Mouse (Mus musculus): Measurements from ENCODE around the gene Tmem108. TPM values are rescaled to one million over a fixed set of nuclear protein-coding genes. Genes with fewer than 3 reads are reported as not detected.

The Tmem108 gene
- polyA plus RNA-seq, 1 experiment from 2014 or later, result 101 TPM

DNA sequence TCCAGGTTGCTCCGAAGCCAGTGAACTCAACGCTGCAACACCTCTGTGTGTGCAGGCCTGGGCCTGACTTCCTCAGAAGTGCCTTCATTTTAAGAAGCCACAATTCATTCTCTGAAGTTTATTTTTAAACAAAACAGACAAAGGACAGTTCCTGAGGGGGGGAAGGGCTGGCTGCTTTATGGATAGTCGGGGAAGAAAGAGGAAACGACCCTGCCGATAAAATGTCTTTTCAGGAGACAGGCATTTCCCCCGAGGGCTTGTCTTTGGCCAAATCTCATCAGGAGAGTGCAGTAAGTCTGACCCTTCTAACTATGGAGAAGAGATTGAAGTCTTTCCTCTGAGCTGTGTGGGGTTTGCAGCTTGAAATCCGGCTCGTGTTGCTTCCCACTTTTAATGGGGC, 276.0 kb downstream of the Tmem108 start:
- Histone ChIP-seq H3K27me3 (ENCODE audit: insufficient read depth, poor library complexity, severe bottlenecking) (no peaks in the 10 kb centered on the region), H3K36me3 (peaks cover 29% of the 10 kb centered on the region), H3K27ac (peak overlapping the region; percentile 8), H3K4me3 (no peak overlapping the region), H3K4me1 (peaks cover 64% of the 10 kb centered on the region), H3K9me3 (no peaks in the 10 kb centered on the region)
- no peak for DNase-seq (ENCODE audit: low spot score)
- 23% methylated on average over 8 of the region's 8 CpGs for WGBS

DNA sequence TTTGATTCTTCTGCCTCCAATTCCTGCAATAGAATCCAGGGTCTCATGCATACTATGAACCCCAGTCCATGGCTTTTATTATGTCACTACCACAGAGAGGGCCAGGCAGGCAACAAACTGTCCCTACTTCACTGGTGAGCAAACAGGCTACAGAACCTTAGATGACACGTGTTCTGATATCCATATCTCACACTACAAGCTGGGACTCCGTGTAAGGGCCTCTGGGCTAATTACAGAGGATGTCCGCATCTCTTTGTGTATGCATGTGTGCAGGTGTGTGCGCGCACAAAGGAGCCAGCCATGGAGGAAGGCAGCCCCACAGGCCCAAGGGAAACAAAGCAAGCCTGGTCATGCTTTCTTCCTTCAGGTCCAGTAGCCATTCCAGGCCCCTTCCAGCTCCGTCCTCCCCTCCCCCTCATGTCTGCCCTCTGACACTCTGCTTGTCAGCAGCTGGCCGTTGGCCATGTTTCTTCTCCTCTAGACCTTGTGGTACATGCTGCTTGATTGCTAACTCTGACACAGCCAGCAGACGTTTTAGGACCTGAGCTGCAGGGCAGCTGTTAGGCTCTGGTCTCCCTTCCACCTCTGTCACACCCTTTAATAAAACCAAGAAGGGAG, 280.9 kb downstream of the Tmem108 start:
- peak; percentile 87 for DNase-seq (ENCODE audit: low spot score)
- Histone ChIP-seq H3K27ac (peak overlapping the region; percentile 81), H3K9me3 (no peaks in the 10 kb centered on the region)

DNA sequence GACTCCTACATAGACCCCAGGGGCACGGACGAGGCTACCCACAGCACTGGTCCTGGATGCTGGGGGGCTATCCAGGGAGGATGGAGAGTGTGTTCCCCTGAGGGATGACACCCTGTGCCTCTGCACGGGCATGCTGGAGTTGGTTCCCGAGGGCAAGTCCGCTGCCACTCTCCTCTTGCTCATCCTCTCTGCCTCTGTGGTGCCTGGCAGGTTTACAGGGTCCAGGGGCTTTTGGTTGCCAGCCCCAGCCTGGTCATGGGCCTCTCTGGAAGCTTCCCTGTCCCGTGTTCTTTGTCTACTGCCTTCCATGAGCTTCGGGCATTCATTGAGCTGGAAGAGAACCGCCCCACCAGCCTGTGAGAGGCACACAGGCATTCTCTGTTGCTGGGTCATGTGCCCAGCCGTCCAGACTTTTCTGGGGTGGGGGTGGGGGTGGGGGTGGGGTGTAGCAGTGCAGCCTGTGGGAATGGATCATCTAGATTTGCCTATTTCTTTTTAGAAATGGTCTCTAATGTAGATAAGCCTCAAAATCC, 281.5 kb downstream of the Tmem108 start, which contains the start of gene Bfsp2:
Bfsp2 (minus strand) TSS at position 377 of the 533 bp plus-strand sequence.
- WGBS, result 73% methylated on average over 9 of the region's 9 CpGs
- H3K27ac ChIP-seq, result peak within 1 kb of the TSS; percentile 81
- no peak for DNase-seq (ENCODE audit: low spot score)
- H3K9me3 ChIP-seq, result no peaks in the 10 kb centered on the region
- H3K4me3 ChIP-seq, result no peak within 1 kb of the TSS
- H3K27me3 ChIP-seq (ENCODE audit: insufficient read depth, poor library complexity, severe bottlenecking), result no peaks in the 10 kb centered on the region
- peaks cover 9% of the 10 kb centered on the region; the same call in 1 of the 2 replicates for H3K36me3 ChIP-seq
- peaks cover 36% of the 10 kb centered on the region for H3K4me1 ChIP-seq

More for the DNA sequence above, 280.9 kb downstream of the Tmem108 start:
- Histone ChIP-seq H3K27me3 (ENCODE audit: insufficient read depth, poor library complexity, severe bottlenecking) (no peaks in the 10 kb centered on the region), H3K4me1 (peaks cover 38% of the 10 kb centered on the region), H3K36me3 (peaks cover 9% of the 10 kb centered on the region; the same call in 1 of the 2 replicates), H3K4me3 (no peak overlapping the region)
- 28% methylated on average over 8 of the region's 8 CpGs for WGBS

DNA sequence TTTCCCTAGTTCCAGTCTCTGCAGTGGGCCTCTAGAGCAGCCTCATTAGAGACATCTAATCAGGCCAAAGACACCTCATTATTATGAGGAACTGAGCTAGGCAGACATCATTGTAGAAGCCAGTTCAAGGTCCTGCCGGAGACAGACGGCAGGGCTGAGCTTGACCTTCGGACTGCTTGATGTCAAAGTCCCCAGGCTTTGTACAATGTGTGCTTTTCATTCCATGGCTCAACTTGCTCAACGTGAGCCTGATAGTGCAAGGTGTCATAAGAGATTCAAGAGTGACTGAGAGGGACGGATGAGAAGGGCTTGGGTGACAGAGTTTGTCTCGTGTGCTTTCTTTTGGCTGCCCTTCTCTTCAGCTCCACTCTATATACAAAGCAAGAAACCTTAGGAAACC, 286.2 kb downstream of the Tmem108 start:
- H3K27ac ChIP-seq, result no peak overlapping the region

DNA sequence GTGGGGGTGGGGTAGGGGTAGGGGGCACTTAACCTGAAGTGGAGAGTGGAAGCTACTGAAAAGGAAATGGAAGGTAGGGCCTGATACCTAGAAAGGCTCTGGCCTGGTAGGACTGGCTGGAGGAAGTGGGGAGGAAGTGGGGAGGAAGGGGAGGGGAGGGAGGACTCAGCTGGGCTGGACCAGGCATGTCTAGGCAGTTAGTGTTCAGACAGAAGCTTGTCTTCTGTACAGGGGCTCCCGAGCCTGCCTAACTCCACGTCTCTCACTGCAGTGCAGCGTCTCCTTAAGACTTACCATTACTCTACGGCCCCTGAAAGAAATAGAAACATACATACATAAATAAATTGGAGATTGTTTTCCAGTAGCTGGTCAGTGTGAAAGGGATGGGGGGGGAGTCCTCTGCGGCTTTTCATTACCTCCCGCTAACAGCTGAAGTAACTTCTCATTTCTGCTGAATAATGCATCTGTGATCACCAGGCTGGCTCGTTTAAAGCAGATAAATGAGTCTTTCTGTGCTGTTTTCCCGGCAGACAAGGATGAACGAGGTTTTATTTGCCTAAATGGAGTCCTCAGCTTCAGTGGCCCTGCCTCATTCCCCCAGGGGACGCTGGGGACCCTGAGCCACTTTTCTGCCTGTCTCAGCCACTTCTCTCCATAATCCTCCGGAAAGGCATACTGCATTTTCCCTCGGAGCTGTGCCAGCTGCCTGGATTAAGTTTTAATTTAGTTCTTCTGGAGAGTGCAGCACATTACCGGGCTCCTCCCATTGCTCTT, 287.5 kb downstream of the Tmem108 start:
- H3K4me3 ChIP-seq, result no peak overlapping the region
- no peaks in the 10 kb centered on the region for H3K36me3 ChIP-seq
- DNase-seq (ENCODE audit: low spot score), result no peak
- H3K9me3 ChIP-seq, result no peaks in the 10 kb centered on the region
- no peak overlapping the region; the same call in 1 of the 2 replicates for H3K27ac ChIP-seq
- 53% methylated on average over 13 of the region's 13 CpGs for WGBS
- peaks cover 50% of the 10 kb centered on the region for H3K4me1 ChIP-seq
- H3K27me3 ChIP-seq (ENCODE audit: insufficient read depth, poor library complexity, severe bottlenecking), result no peaks in the 10 kb centered on the region

More for the DNA sequence above, 286.2 kb downstream of the Tmem108 start:
- no peaks in the 10 kb centered on the region for H3K36me3 ChIP-seq
- no peak overlapping the region for H3K4me3 ChIP-seq
- DNase-seq (ENCODE audit: low spot score), result no peak
- peaks cover 52% of the 10 kb centered on the region for H3K4me1 ChIP-seq
- H3K9me3 ChIP-seq, result no peaks in the 10 kb centered on the region
- WGBS, result 55% methylated on average over 6 of the region's 6 CpGs
- H3K27me3 ChIP-seq (ENCODE audit: insufficient read depth, poor library complexity, severe bottlenecking), result no peaks in the 10 kb centered on the region

DNA sequence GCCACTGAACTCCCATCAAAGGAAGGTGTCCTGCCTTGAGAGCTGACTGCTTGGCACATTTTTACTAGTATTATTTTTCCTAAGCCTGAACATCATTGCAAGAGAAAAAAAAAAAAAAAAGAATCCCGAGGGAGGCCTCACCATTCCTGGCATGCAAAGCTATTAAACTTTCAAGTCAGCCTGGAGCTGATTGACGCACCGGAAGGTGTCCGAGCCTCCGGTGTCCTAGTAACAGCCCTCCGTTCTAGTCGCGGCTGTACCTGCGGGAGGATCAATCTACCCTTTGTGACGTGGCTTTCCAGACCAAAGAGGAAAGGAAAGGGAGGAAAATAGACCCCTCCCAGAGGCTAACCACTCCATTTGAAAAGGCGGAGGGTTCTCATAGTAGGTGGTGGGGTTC, 289.9 kb downstream of the Tmem108 start:
- no peak for DNase-seq (ENCODE audit: low spot score)
- Histone ChIP-seq H3K27me3 (ENCODE audit: insufficient read depth, poor library complexity, severe bottlenecking) (no peaks in the 10 kb centered on the region), H3K9me3 (no peaks in the 10 kb centered on the region), H3K4me3 (no peak overlapping the region), H3K36me3 (no peaks in the 10 kb centered on the region), H3K4me1 (peaks cover 48% of the 10 kb centered on the region), H3K27ac (no peak overlapping the region)
- 35% methylated on average over 11 of the region's 11 CpGs for WGBS

DNA sequence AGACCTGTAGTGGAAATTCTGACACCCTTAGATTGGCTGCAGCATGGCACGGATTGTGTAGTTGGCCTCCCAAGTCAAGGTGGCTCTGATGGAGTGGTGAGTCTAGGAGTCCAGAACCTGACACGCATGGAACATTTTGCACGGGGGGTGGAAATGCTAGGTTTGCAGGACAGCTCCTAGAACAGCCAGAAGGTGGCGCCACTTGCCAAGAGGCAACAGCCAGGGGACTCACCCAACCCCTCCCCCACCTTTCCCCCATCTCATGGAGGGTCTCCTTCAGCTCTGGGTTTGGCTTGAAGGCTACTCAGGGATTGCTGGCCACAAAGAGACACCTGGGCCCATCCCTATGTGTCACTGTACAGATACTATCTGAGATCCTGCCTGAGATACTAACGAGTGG, 292.1 kb downstream of the Tmem108 start:
- no peak overlapping the region for H3K4me3 ChIP-seq
- H3K4me1 ChIP-seq, result peaks cover 39% of the 10 kb centered on the region
- H3K27ac ChIP-seq, result no peak overlapping the region
- no peaks in the 10 kb centered on the region for H3K27me3 ChIP-seq (ENCODE audit: insufficient read depth, poor library complexity, severe bottlenecking)
- no peaks in the 10 kb centered on the region for H3K9me3 ChIP-seq
- 67% methylated on average over 5 of the region's 5 CpGs for WGBS
- no peaks in the 10 kb centered on the region for H3K36me3 ChIP-seq
- no peak for DNase-seq (ENCODE audit: low spot score)

DNA sequence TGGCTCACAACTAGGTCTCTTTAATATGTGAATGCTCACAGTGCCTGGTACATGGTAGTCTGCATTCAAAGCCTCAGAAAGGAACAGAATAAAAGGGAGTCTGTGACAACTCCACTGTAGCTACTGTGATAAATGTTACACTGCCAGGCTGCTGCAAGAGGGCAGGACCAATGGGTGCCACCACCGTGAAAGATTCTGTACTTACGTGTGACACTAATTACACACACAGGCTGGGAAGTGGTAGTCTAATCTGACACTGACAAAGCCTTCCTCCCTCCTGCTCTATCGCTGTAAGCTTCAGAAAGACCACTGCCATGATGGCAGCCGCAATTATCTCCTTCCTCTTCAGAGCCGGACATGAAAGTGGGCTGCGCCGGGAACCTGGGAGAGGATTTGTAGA, 292.7 kb downstream of the Tmem108 start:
- no peaks in the 10 kb centered on the region for H3K9me3 ChIP-seq
- peaks cover 33% of the 10 kb centered on the region for H3K4me1 ChIP-seq
- no peaks in the 10 kb centered on the region for H3K27me3 ChIP-seq (ENCODE audit: insufficient read depth, poor library complexity, severe bottlenecking)
- WGBS, result 70% methylated on average over 7 of the region's 7 CpGs
- H3K27ac ChIP-seq, result no peak overlapping the region
- DNase-seq (ENCODE audit: low spot score), result no peak
- H3K36me3 ChIP-seq, result no peaks in the 10 kb centered on the region
- H3K4me3 ChIP-seq, result no peak overlapping the region

DNA sequence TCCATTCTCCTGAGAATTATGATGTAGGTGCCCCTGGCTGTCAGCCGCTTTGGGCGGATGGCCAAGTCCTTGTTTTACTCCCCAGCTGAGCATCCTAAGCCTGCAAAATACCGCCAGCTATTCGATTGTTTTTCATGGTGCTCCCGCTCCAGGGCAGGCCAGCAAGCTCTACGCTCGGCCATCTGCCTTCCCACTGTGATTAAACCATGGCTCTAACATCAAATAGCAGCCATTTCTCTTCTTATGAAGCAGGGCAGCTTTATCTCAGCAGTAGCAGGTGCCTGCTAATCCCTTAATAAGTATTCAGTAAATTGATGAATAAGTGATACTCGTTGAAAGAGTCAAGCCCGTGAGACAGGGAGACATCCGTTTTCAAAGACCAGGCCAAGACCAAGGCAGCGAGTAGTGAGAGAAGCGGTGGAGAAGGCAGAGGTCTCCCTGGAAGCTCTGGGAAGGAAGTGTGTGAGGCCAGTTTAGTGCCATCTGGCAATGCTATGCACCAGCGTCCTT, 295.9 kb downstream of the Tmem108 start:
- no peak overlapping the region for H3K27ac ChIP-seq
- H3K4me1 ChIP-seq, result peaks cover 11% of the 10 kb centered on the region
- no peaks in the 10 kb centered on the region for H3K36me3 ChIP-seq
- H3K4me3 ChIP-seq, result no peak overlapping the region
- 0 out of 2 replicates have a peak, but pooled peaks cover 6% of the 10 kb centered on the region for H3K27me3 ChIP-seq (ENCODE audit: insufficient read depth, poor library complexity, severe bottlenecking)
- DNase-seq (ENCODE audit: low spot score), result no peak
- no peaks in the 10 kb centered on the region for H3K9me3 ChIP-seq
- WGBS, result 77% methylated on average over 13 of the region's 13 CpGs

DNA sequence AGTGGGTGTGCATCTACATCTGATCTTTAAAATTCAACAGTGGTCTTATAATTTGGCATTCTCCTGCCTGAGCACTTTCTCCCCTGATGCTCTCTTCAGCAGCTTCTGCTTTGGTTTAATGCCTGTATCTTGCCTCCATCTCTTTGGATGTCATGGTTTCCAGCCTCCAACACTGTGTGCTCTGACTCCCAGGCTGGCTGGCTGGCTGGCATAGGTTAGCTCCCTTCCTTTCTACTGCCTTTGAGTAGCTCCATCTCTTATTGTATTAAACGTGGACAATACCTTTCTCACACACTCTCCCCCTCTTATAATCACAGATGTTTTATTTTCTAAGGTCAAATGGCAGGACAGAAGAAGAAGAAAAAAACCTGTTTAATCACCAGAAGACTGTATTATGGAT, 296.3 kb downstream of the Tmem108 start:
- 54% methylated on average over 1 of the region's 1 CpGs for WGBS
- H3K27me3 ChIP-seq (ENCODE audit: insufficient read depth, poor library complexity, severe bottlenecking), result 0 out of 2 replicates have a peak, but pooled peaks cover 7% of the 10 kb centered on the region
- no peak overlapping the region for H3K4me3 ChIP-seq
- no peaks in the 10 kb centered on the region for H3K36me3 ChIP-seq
- DNase-seq (ENCODE audit: low spot score), result no peak
- peaks cover 7% of the 10 kb centered on the region; the same call in 1 of the 2 replicates for H3K4me1 ChIP-seq
- H3K27ac ChIP-seq, result no peak overlapping the region
- H3K9me3 ChIP-seq, result no peaks in the 10 kb centered on the region

DNA sequence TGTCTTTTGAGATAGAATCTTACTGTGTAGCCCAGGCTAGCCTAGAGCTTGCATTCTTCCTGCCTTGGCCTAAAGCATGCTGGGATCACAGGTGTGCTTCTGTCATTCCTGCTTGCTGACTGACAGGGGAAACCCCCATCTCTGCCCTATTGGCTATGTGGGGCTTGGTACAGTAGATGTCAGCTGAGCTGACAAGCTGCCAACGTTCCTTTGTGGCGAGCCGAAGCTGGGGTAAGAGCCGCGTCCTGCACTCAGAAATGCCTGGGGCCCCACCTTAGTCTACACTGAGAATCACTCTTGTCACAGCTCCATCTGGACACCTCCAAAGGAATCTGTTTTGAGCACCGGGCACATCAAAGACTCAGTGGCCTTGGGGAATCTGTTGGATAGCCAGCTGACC, 297.8 kb downstream of the Tmem108 start:
- no peaks in the 10 kb centered on the region for H3K9me3 ChIP-seq
- H3K36me3 ChIP-seq, result no peaks in the 10 kb centered on the region
- H3K27ac ChIP-seq, result no peak overlapping the region
- 80% methylated on average over 6 of the region's 6 CpGs for WGBS
- H3K4me1 ChIP-seq, result no peaks in the 10 kb centered on the region
- H3K27me3 ChIP-seq (ENCODE audit: insufficient read depth, poor library complexity, severe bottlenecking), result 0 out of 2 replicates have a peak, but pooled peaks cover 7% of the 10 kb centered on the region
- no peak for DNase-seq (ENCODE audit: low spot score)
- H3K4me3 ChIP-seq, result no peak overlapping the region

DNA sequence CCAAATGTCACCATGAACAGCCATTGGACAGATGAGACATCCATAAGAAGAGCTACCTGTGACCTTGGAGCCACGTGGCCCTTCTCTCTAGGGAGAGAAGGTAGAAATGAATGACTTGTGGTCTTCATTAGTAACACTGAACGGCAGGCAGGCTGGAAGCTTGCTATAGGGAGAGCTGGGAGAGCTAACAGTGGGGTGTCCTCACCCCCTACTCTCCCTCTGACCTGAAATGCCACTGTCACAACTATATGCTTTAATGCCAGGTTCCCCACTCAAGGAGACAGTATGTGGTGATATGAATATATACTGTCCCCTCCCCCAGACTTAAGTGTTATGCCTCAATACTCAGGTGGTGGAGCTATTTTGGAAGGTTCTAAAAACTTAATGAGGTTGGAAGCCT, 301.8 kb downstream of the Tmem108 start:
- H3K9me3 ChIP-seq, result no peaks in the 10 kb centered on the region
- no peak overlapping the region for H3K27ac ChIP-seq
- 61% methylated on average over 2 of the region's 2 CpGs for WGBS
- H3K4me1 ChIP-seq, result no peaks in the 10 kb centered on the region
- H3K4me3 ChIP-seq, result no peak overlapping the region
- no peak for DNase-seq (ENCODE audit: low spot score)
- no peaks in the 10 kb centered on the region for H3K36me3 ChIP-seq
- H3K27me3 ChIP-seq (ENCODE audit: insufficient read depth, poor library complexity, severe bottlenecking), result 0 out of 2 replicates have a peak, but pooled peaks cover 7% of the 10 kb centered on the region

DNA sequence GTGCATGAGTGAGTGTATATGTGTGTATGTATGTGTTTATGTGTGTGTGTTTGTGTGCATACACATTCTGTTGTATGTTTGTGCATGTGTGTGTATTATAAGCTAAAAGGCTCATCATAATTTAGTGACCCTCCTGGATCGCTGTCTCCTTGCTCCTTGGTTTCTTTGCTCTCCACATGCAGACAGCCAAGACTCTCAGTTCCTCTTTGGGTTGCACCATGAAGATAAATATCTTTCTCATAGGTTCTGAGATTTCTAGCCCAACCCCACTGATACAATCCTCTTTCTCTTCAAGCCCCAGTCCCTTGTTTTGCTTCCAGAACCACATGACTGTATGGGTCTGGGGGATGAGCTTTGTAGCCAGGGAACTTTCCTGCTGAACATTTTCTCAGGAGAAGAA, 302.3 kb downstream of the Tmem108 start:
- Histone ChIP-seq H3K27me3 (ENCODE audit: insufficient read depth, poor library complexity, severe bottlenecking) (0 out of 2 replicates have a peak, but pooled peaks cover 7% of the 10 kb centered on the region), H3K4me1 (no peaks in the 10 kb centered on the region), H3K36me3 (no peaks in the 10 kb centered on the region), H3K27ac (no peak overlapping the region), H3K9me3 (no peaks in the 10 kb centered on the region), H3K4me3 (no peak overlapping the region)
- DNase-seq (ENCODE audit: low spot score), result no peak
- WGBS, result 96% methylated on average over 1 of the region's 1 CpGs
